Mouse (Mus musculus) cerebellum, postnatal 14 days (tissue): ENCODE measurements around the gene Slc26a6.

ENCODE experiments used
- DNase-seq, 2 experiments: peaks; one replicate each; pipeline ENCODE4 v3.0.0; 2021; ENCODE audit warnings: mixed read lengths in 2 of 2

Slc26a6 gene

GRCm38 (mm10) chr9:108852976-108853375, at the start of gene Slc26a6:
TSS of gene Slc26a6 (plus strand) at chr9:108853283.
- peak in 1 of 2 experiments; percentile 42 for DNase-seq

GRCm38 (mm10) chr9:108805768-108806167, 47.3 kb upstream of the Slc26a6 start:
- no peak for DNase-seq

GRCm38 (mm10) chr9:108806379-108806778, 46.7 kb upstream of the Slc26a6 start:
- DNase-seq, result no peak

- peak; percentile 80 to 87 for DNase-seq
Measured at GRCm38 (mm10) chr9:108806831-108807230, 46.3 kb upstream of the Slc26a6 start.

GRCm38 (mm10) chr9:108807674-108808073, 45.4 kb upstream of the Slc26a6 start:
- no peak for DNase-seq

GRCm38 (mm10) chr9:108808163-108808665, 44.9 kb upstream of the Slc26a6 start, which contains the start of gene Nckipsd:
TSS of gene Nckipsd (plus strand) at chr9:108808368.
- DNase-seq, result peak; percentile 99

GRCm38 (mm10) chr9:108809188-108809587, 43.9 kb upstream of the Slc26a6 start:
- DNase-seq, result no peak

- DNase-seq, result no peak
Measured at GRCm38 (mm10) chr9:108809723-108810122, 43.4 kb upstream of the Slc26a6 start.

- DNase-seq, result no peak
Measured at GRCm38 (mm10) chr9:108810516-108810915, 42.6 kb upstream of the Slc26a6 start.

- no peak for DNase-seq
Measured at GRCm38 (mm10) chr9:108815557-108815956, 37.5 kb upstream of the Slc26a6 start.

- peak; percentile 78 to 88 for DNase-seq
Measured at GRCm38 (mm10) chr9:108819495-108819894, 33.6 kb upstream of the Slc26a6 start.

GRCm38 (mm10) chr9:108820077-108820476, 33.0 kb upstream of the Slc26a6 start:
- DNase-seq, result no peak

- peak in 1 of 2 experiments; percentile 59 for DNase-seq
Measured at GRCm38 (mm10) chr9:108824144-108824685, 28.9 kb upstream of the Slc26a6 start.

GRCm38 (mm10) chr9:108824755-108825413, 28.2 kb upstream of the Slc26a6 start:
- DNase-seq, result peak; percentile 99

GRCm38 (mm10) chr9:108825820-108826699, 27.0 kb upstream of the Slc26a6 start, which contains the start of gene Celsr3:
TSS of gene Celsr3 (plus strand) at chr9:108826320.
- DNase-seq, result peak; percentile 95 to 96

GRCm38 (mm10) chr9:108826700-108827340, 26.3 kb upstream of the Slc26a6 start:
- DNase-seq, result peak; percentile 76 to 82

GRCm38 (mm10) chr9:108827454-108827853, 25.6 kb upstream of the Slc26a6 start:
- DNase-seq, result peak in 1 of 2 experiments; percentile 37

GRCm38 (mm10) chr9:108827906-108828305, 25.2 kb upstream of the Slc26a6 start:
- peak; percentile 42 to 62 for DNase-seq

GRCm38 (mm10) chr9:108831637-108832036, 21.4 kb upstream of the Slc26a6 start:
- no peak for DNase-seq

GRCm38 (mm10) chr9:108832390-108833108, 20.5 kb upstream of the Slc26a6 start:
- peak; percentile 81 for DNase-seq

GRCm38 (mm10) chr9:108842989-108843388, 10.1 kb upstream of the Slc26a6 start:
- DNase-seq, result peak; percentile 91 to 94

GRCm38 (mm10) chr9:108845390-108845789, 7.7 kb upstream of the Slc26a6 start:
- DNase-seq, result no peak
